Mouse (Mus musculus) embryo, embryonic 11.5 days (tissue): ENCODE measurements around the gene Fam184b.

ENCODE experiments used
- DNase-seq: peaks from one replicate; pipeline ENCODE4 v3.0.0-alpha.2; 2012; ENCODE audit warnings: low read depth, low spot score

Fam184b gene

DNA sequence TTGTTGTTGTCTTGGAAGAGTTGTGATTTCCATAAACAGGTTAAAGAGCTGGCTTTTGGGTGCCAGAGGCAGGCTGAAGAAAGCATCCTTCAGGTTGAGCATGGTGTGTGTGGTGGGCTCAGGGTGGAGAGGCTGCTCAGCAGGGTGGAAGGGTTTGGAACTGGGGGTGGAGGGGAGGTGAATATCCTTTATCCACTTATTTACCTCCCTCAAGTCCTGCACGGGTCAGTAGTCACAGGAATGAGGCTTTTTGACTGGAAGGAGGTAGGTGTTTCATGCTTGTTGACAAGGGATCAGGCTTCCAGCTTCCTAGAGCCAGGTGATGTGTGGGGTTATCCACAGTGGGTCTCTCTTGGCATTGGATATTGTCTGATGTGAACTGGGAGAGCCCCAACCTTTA, 124.8 kb downstream of the Fam184b start:
- DNase-seq, result no peak

GRCm38 (mm10) chr5:45513511-45513910, 125.9 kb downstream of the Fam184b start:
- no peak for DNase-seq

DNA sequence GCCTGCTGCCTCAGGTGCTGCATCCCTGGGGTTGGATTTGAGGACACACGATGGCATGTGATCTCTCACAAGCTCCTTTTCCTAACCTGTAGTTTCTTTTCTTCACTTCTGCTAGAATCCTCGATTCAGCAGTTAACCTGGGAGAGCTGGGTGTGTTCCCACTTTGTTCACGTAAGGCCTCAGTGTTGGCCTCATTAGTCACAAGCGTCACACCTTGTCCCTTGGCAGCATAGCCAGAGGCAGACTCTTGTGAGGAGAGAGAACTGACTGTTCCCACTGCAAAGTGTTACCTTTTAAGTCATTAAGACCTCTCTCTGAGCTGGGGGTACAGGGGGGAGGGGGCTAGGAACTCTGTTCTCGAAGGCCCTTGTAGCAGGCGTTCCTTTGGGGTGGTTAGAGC, 126.5 kb downstream of the Fam184b start:
- DNase-seq, result no peak

GRCm38 (mm10) chr5:45510071-45510470, 129.3 kb downstream of the Fam184b start:
- DNase-seq, result no peak

DNA sequence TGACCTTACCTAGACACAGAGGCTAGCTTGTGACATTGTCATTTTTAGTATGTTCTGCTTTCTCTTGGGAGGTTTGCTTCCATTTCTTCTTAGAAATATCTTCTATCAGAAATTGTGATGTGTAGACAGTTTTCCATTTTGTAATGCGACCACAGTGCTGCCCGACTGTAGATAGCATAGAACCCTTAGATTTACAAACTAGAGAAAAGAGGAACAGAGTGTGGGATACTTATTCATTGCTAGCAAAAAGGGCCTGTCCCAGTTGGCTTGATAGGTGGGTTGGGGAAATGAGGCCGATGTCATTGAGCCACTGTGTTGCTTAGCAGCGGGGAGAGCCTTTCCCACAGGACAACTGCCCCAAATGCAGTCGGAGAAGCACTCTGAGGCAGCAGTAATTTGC, 141.8 kb downstream of the Fam184b start:
- no peak for DNase-seq

- DNase-seq, result no peak
Measured at GRCm38 (mm10) chr5:45496930-45497550, 142.4 kb downstream of the Fam184b start.

GRCm38 (mm10) chr5:45496479-45496878, 142.9 kb downstream of the Fam184b start:
- DNase-seq, result no peak

DNA sequence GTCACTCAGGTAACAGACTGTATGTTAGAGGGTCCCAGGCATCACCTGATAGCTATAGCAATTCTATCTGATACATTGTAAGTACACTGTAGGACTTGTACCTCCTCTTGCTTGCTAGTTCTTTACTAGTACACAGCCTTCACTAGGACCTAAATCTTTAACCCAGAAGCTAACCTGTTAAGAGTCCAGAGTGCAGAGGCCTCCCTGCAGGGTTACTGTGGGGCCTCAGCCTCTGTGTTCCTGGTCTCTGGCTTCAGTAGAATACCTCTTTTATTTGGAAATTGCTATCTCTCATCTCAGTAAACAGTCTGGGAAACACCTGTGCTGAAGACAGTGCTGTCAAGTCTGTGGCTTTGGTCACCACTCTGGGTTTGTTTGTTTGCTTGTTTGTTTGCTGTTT, 143.4 kb downstream of the Fam184b start:
- DNase-seq, result no peak

- no peak for DNase-seq
Measured at GRCm38 (mm10) chr5:45495429-45495975, 143.9 kb downstream of the Fam184b start.

- DNase-seq, result no peak
Measured at GRCm38 (mm10) chr5:45494093-45494755, 145.2 kb downstream of the Fam184b start.

GRCm38 (mm10) chr5:45493191-45494092, 146.0 kb downstream of the Fam184b start, which contains the start of gene Lap3:
Gene Lap3 (plus strand): TSS chr5:45493374.
- DNase-seq, result peak; percentile 97

- DNase-seq, result no peak
Measured at GRCm38 (mm10) chr5:45491776-45492175, 147.6 kb downstream of the Fam184b start.

- DNase-seq, result no peak
Measured at GRCm38 (mm10) chr5:45483654-45484053, 155.8 kb downstream of the Fam184b start.

- DNase-seq, result no peak
Measured at GRCm38 (mm10) chr5:45482607-45483006, 156.8 kb downstream of the Fam184b start.

DNA sequence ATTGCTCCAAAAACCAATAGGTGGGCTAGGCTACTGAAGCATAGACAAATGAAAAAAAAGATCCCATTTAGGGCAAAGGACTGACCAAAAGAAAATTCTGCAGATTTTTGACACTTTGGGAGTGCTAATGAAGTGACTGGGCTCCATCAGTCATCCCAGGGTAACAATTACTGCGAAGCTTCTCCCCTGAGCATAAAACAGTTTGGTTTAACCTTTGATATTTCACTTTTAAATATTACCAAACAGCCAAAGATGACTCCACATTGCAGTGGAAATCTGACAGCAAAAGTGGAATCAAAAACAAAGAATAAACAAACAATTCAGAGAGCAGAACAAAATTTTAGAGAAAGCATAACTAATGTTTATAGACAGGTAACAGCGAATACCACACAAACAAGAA, 158.3 kb downstream of the Fam184b start:
- no peak for DNase-seq

DNA sequence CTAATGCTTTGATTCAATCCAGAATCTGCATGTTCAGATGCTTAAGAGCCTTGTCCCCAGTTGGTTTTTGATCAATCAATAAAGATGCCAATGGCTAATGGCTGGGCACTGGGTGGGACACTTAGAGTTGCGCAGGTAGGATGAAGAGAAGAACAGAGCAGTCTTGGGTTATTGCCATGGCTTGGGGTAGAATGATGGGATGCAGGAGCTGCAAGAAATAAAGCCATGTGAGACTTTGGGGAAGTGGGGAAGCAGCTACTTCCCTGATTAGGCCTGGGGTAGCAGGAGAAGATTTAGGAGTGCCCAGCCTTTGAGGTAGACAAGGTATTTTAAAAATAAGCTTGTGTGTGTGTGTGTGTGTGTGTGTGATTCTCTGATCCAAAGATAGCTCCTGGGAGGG, 159.3 kb downstream of the Fam184b start:
- no peak for DNase-seq
